8 mouse cellular contexts compared by ENCODE assay signal in the genomic region with DNA sequence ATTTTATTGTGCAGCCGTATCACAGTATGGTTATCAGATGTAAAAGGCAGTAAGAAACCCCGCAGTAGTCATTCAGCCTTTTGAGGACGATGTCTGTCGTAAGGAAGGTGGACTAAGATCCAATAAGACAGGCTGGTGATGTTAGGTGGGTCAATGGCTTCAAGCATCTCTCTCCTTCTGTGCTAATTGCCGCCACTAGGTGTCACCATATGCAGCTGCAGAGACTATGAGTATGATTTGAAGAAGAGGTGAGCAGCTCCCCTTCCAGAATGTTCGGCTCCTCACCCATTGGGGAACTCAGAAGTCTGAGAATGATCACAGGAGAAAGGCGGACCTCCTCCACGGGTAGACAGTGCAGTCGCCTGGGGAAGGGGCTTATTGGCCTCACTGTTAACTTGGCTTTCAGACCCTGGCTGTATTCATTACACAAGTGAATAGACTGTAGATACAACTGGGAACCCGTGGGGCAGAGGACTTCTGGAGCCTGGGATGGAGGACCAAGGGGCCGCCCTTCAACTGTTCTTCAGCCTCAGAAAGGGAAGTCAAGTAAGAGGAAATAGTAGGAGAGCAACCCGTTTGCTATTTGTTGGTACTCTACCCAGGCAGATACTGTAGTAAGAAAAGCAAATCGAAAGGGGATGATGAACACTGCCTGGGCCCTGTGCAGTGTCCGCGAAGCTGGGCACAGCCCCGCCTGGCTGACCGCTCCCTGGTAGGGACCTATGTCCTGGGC.
DNase-seq lines count a peak whose midpoint lies in the region; ATAC-seq lines count a peak whose summit lies in the region.

No protein-coding gene starts in this region.

- peak; percentile 71; the same call in 1 of the 2 replicates for ATAC-seq in intestine, embryonic 14.5 days (replicated peaks; ENCODE audit: low FRiP score, low TSS enrichment, low read depth)
- ATAC-seq in megakaryocyte progenitor cell, adult 5-6 weeks (replicated peaks; ENCODE audit: poor library complexity): peak; percentile 80

- WGBS in intestine, embryonic 14.5 days: 56% methylated on average over 17 of the region's 17 CpGs

- no peak overlapping the region for H3K9ac ChIP-seq in intestine, embryonic 14.5 days (ENCODE audit: low read length)

- no peaks in the 10 kb centered on the region for H3K36me3 ChIP-seq in intestine, embryonic 14.5 days (ENCODE audit: control insufficient read depth, insufficient read depth, low read length)

- H3K4me1 ChIP-seq in intestine, embryonic 14.5 days (replicated peaks; ENCODE audit: control insufficient read depth, insufficient read depth, low read length): no peaks in the 10 kb centered on the region; the same call in 1 of the 2 replicates

- H3K27me3 ChIP-seq in intestine, embryonic 14.5 days (replicated peaks; ENCODE audit: control insufficient read depth, insufficient read depth, low read length): no peaks in the 10 kb centered on the region

- no peak overlapping the region for H3K27ac ChIP-seq in intestine, embryonic 14.5 days (ENCODE audit: low read depth)

- H3K9me3 ChIP-seq in intestine, embryonic 14.5 days (ENCODE audit: control insufficient read depth, low read length): no peaks in the 10 kb centered on the region; the same call in 1 of the 2 replicates

- peak; percentile 79 for DNase-seq in urinary bladder, postnatal 14 days (ENCODE audit: low spot score)
- no peak for DNase-seq in urinary bladder, adult 2 months (ENCODE audit: low spot score)
- peak; percentile 60 for DNase-seq in embryo, embryonic 9.5 days (ENCODE audit: extremely low spot score)
- peak; percentile 26 to 57 for DNase-seq in gastrocnemius, postnatal 4 days (ENCODE audit: low spot score in 2 of 2)
- DNase-seq in intestine, embryonic 14.5 days (ENCODE audit: low spot score): peak; percentile 74
- DNase-seq in left cerebral cortex, adult 8-10 months (ENCODE audit: low spot score in 2 of 2): peak; percentile 34 to 70
- peak; percentile 83 for DNase-seq in right cerebral cortex, postnatal 10 days (ENCODE audit: low spot score in 2 of 2)

- peak overlapping the region; percentile 23; the same call in 1 of the 2 replicates for H3K4me2 ChIP-seq in intestine, embryonic 14.5 days (ENCODE audit: low read length)

- H3K4me3 ChIP-seq in intestine, embryonic 14.5 days (ENCODE audit: low read depth, low read length): no peak overlapping the region
